Mouse (Mus musculus): ENCODE data around the gene Zfp846. TPM values are rescaled to one million over a fixed set of nuclear protein-coding genes. Genes with fewer than 3 reads are reported as not detected.
"Not testable (repeated sequence)": the region's sequence is repeated elsewhere in the genome, so short reads cannot be mapped to it uniquely, and the experiment has no call there.

The Zfp846 gene
- 9.8 and 10.6 TPM in 2 replicates for polyA plus RNA-seq (2015; fragmentation: Nextera tagmentation; extraction: Ambion mirVana)

DNA sequence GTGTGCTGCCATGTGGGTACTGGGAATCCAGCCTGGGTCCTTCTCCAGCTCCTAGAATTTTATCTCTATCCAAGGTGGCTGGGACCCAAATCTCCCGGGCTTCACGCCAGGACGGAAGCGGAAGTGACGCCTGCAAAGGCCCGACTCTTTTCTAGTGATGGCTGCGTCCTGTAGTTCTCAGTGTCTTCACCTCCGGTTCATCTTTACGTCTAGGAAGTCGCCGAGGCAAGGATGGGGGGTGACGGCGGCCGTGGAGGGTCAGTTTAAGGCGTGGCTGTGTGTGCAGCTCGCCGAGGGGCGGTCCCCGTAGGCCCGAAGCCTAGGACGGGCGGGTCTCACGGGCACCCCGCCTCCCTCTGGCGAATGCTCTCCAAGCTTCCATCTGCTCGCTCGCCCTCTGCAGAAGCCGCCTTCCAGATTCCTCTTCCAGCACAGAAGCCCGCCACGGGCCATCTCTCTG lies at the start of gene Zfp846:
Zfp846 (plus strand) TSS at position 117 of the 460 bp plus-strand sequence.
- peak; percentile 88 for ATAC-seq (ENCODE audit: extremely low read depth, insufficient number of reproducible peaks, low FRiP score, low TSS enrichment)
- under 1% methylated on average over 30 of the region's 30 CpGs for WGBS
- peaks cover 17% of the 10 kb centered on the region for H3K9me3 ChIP-seq
- H3K27me3 ChIP-seq (replicated peaks) = peaks cover 25% of the 10 kb centered on the region
- peaks cover 10% of the 10 kb centered on the region; the same call in 1 of the 2 replicates for H3K4me1 ChIP-seq
- peak within 1 kb of the TSS; percentile 71 for H3K4me2 ChIP-seq
- peak within 1 kb of the TSS; percentile 71 for H3K4me3 ChIP-seq
- peak within 1 kb of the TSS; percentile 86 for H3K9ac ChIP-seq
- H3K27ac ChIP-seq (replicated peaks) = peak within 1 kb of the TSS; percentile 85
- peaks cover 33% of the 10 kb centered on the region for H3K36me3 ChIP-seq

- Histone ChIP-seq H3K27me3 (replicated peaks) (peaks cover 7% of the 10 kb centered on the region), H3K4me1 (no peaks in the 10 kb centered on the region), H3K4me2 (no peak overlapping the region), H3K36me3 (no peaks in the 10 kb centered on the region), H3K9ac (no peak overlapping the region), H3K4me3 (no peak overlapping the region), H3K27ac (replicated peaks) (no peak overlapping the region), H3K9me3 (no peaks in the 10 kb centered on the region)
- WGBS = 61% methylated on average over 8 of the region's 8 CpGs
- no peak for ATAC-seq (ENCODE audit: extremely low read depth, insufficient number of reproducible peaks, low FRiP score, low TSS enrichment)
Observed at GRCm38 (mm10) chr9:20534326-20534926, 46.7 kb upstream of the Zfp846 start.

DNA sequence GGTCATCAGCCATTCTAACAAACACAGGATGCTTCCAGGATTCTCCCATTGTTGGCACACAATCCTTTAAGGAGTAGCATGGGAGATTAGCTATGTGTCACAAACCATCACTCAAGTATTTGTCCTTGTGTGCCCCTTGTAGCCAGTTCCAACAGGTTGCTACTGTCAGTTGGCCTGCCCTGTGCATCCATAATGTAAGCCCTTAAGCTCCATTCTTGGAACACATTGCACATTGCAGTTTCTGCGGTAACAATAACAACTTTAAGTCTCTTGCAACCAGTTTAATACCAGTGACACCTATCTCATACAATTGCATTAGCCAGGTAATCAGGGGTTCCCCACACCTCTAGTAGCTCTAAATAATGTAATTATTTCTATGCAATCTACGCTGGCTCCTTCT lies 44.5 kb upstream of the Zfp846 start:
- H3K36me3 ChIP-seq = no peaks in the 10 kb centered on the region
- no peak overlapping the region for H3K4me3 ChIP-seq
- H3K4me1 ChIP-seq = no peaks in the 10 kb centered on the region
- H3K27me3 ChIP-seq (replicated peaks) = peaks cover 7% of the 10 kb centered on the region
- H3K9ac ChIP-seq = no peak overlapping the region
- H3K4me2 ChIP-seq = no peak overlapping the region
- no peak overlapping the region for H3K27ac ChIP-seq (replicated peaks)
- 81% methylated on average over 2 of the region's 2 CpGs for WGBS
- H3K9me3 ChIP-seq = no peaks in the 10 kb centered on the region
- ATAC-seq (ENCODE audit: extremely low read depth, insufficient number of reproducible peaks, low FRiP score, low TSS enrichment) = no peak

- no peak for ATAC-seq (ENCODE audit: extremely low read depth, insufficient number of reproducible peaks, low FRiP score, low TSS enrichment)
- Histone ChIP-seq H3K4me3 (no peak overlapping the region), H3K36me3 (no peaks in the 10 kb centered on the region), H3K27ac (replicated peaks) (peak overlapping the region; percentile 77; the same call in 1 of the 2 replicates), H3K9ac (no peak overlapping the region), H3K9me3 (no peaks in the 10 kb centered on the region), H3K27me3 (replicated peaks) (peaks cover 8% of the 10 kb centered on the region; the same call in 1 of the 2 replicates), H3K4me1 (no peaks in the 10 kb centered on the region), H3K4me2 (peak overlapping the region; percentile 78)
- WGBS = 32% methylated on average over 6 of the region's 6 CpGs
Observed at GRCm38 (mm10) chr9:20543496-20543895, 37.6 kb upstream of the Zfp846 start.

GRCm38 (mm10) chr9:20544070-20544821 lies 36.8 kb upstream of the Zfp846 start:
- 2% methylated on average over 43 of the region's 43 CpGs for WGBS
- ATAC-seq (ENCODE audit: extremely low read depth, insufficient number of reproducible peaks, low FRiP score, low TSS enrichment) = peak; percentile 89

DNA sequence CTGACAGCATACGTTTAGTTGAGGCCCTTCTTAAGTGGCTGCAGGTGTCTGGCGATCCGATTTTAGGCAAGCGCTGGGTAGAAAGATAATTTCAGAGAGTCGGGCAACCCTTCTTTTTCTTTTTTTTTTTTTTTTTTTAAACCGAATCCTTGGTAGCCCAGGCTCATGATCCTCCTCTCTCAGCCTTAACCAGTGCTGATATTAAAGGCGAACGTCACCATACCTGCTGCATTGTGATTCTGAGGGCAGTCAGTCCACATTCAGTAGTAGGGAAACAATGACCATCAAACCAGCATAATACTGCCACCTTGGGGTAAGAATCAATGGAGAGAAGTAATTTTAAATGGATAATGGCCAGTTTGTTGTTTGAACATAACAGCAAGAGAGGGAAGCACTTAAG lies 35.9 kb upstream of the Zfp846 start:
- Histone ChIP-seq H3K36me3 (no peaks in the 10 kb centered on the region), H3K4me2 (peak overlapping the region; percentile 78), H3K27me3 (replicated peaks) (peaks cover 18% of the 10 kb centered on the region; the same call in 1 of the 2 replicates), H3K4me3 (peak overlapping the region; percentile 56), H3K4me1 (no peaks in the 10 kb centered on the region), H3K27ac (replicated peaks) (peak overlapping the region; percentile 77), H3K9me3 (no peaks in the 10 kb centered on the region), H3K9ac (peak overlapping the region; percentile 78)
- 13% methylated on average over 8 of the region's 8 CpGs for WGBS
- no peak for ATAC-seq (ENCODE audit: extremely low read depth, insufficient number of reproducible peaks, low FRiP score, low TSS enrichment)

More at GRCm38 (mm10) chr9:20544070-20544821, 36.8 kb upstream of the Zfp846 start:
- Histone ChIP-seq H3K4me2 (peak overlapping the region; percentile 78), H3K4me1 (no peaks in the 10 kb centered on the region), H3K9me3 (no peaks in the 10 kb centered on the region), H3K27ac (replicated peaks) (peak overlapping the region; percentile 77), H3K36me3 (no peaks in the 10 kb centered on the region), H3K27me3 (replicated peaks) (peaks cover 13% of the 10 kb centered on the region; the same call in 1 of the 2 replicates), H3K9ac (peak overlapping the region; percentile 78), H3K4me3 (peak overlapping the region; percentile 56)

GRCm38 (mm10) chr9:20551781-20552275 lies 29.3 kb upstream of the Zfp846 start:
- no peak for ATAC-seq (ENCODE audit: extremely low read depth, insufficient number of reproducible peaks, low FRiP score, low TSS enrichment)
- no peak overlapping the region for H3K4me3 ChIP-seq
- H3K4me2 ChIP-seq = no peak overlapping the region
- H3K9ac ChIP-seq = no peak overlapping the region
- peaks cover 13% of the 10 kb centered on the region; the same call in 1 of the 2 replicates for H3K27me3 ChIP-seq (replicated peaks)
- 50% methylated on average over 5 of the region's 5 CpGs for WGBS
- H3K27ac ChIP-seq (replicated peaks) = no peak overlapping the region
- no peaks in the 10 kb centered on the region for H3K4me1 ChIP-seq
- H3K9me3 ChIP-seq = no peaks in the 10 kb centered on the region
- no peaks in the 10 kb centered on the region for H3K36me3 ChIP-seq

- no peak for ATAC-seq (ENCODE audit: extremely low read depth, insufficient number of reproducible peaks, low FRiP score, low TSS enrichment)
- H3K27me3 ChIP-seq (replicated peaks) = peaks cover 13% of the 10 kb centered on the region; the same call in 1 of the 2 replicates
- H3K4me1 ChIP-seq = no peaks in the 10 kb centered on the region
Observed at GRCm38 (mm10) chr9:20552698-20553097, 28.4 kb upstream of the Zfp846 start.

DNA sequence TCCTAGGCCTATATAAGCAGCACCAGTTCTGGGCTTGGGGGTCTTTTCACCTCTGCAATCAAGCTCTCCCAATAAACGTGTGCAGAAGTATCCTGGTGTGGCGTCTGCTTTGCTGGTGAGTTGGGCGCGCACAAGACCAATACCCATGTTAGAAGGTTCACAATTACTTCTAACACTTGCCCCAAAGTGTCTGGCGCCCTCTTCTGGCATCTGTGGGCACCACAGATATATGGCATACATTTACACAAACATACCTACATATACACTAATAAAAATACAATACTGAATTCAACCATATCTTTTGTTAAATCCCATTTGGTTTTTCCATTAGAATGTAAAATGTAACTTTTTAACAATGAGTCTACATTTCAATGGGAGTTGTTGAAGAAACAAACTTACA lies 18.9 kb upstream of the Zfp846 start:
- Histone ChIP-seq H3K27me3 (replicated peaks) (no peaks in the 10 kb centered on the region), H3K36me3 (no peaks in the 10 kb centered on the region), H3K9ac (no peak overlapping the region), H3K9me3 (peaks cover 12% of the 10 kb centered on the region; the same call in 1 of the 2 replicates), H3K4me1 (no peaks in the 10 kb centered on the region), H3K4me3 (no peak overlapping the region), H3K27ac (replicated peaks) (no peak overlapping the region), H3K4me2 (no peak overlapping the region)
- no peak for ATAC-seq (ENCODE audit: extremely low read depth, insufficient number of reproducible peaks, low FRiP score, low TSS enrichment)
- WGBS = 81% methylated on average over 5 of the region's 5 CpGs

More at GRCm38 (mm10) chr9:20552698-20553097, 28.4 kb upstream of the Zfp846 start:
- Histone ChIP-seq H3K4me3 (no peak overlapping the region), H3K4me2 (no peak overlapping the region), H3K9ac (no peak overlapping the region), H3K27ac (replicated peaks) (no peak overlapping the region), H3K36me3 (no peaks in the 10 kb centered on the region), H3K9me3 (no peaks in the 10 kb centered on the region)
- 54% methylated on average over 1 of the region's 1 CpGs for WGBS

DNA sequence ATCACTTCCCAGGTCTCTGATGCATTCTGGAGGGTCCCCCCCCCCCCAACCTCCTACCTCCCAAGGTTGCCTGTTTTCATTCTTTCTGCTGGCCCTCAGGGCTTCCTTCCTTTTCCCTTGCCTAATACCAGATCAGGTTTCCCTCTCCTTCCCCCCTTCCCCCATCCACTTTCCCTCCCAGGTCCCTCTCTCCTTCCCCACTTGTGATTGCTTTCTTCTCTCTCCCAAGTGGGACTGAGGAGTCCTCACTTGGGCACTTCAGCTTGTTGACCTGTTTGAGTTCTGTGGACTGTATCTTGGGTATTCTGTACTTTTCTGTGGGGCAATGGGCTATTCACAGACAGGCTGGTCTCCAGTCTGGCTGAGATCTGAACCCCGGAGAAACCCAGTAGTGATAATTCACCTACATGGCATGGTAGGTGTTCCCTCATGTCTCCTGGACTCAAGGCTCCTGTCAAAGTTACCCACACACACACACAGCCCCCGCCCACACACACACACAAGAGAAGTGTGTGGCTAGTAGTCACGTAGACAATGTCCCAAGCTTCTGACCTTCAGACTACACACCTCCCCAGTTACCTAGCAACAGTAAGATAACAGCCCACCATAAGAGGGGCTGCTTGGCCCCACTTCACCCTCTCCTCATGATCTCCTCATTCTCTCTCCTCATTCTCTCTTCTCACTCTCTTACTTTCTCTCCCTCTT lies 15.6 kb upstream of the Zfp846 start:
- not testable (repeated sequence) for H3K9me3 ChIP-seq; H3K27ac ChIP-seq (replicated peaks); H3K4me3 ChIP-seq; ATAC-seq (ENCODE audit: extremely low read depth, insufficient number of reproducible peaks, low FRiP score, low TSS enrichment); H3K27me3 ChIP-seq (replicated peaks); H3K4me1 ChIP-seq; H3K36me3 ChIP-seq; H3K4me2 ChIP-seq; H3K9ac ChIP-seq
- 47% methylated on average over 3 of the region's 3 CpGs for WGBS

DNA sequence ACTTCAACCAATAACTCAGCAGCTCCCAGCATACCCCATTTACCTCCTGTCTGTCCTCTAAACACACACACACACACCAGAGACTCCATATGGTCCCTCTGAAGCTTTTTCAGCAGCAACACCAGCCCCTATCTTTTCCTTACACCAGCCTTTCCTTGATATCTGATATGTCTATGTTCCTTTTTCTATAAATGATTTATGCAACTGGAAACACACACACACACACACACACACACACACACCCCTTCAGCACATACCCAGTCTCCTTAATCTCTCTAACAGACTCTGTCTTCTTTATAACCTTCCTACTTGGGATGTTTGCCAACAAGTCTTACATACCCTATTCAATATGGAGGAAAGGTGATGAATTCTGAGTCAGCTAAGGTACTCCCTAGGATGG lies 10.0 kb upstream of the Zfp846 start:
- Histone ChIP-seq H3K27me3 (replicated peaks) (peaks cover 25% of the 10 kb centered on the region; the same call in 1 of the 2 replicates), H3K36me3 (no peaks in the 10 kb centered on the region), H3K9ac (no peak overlapping the region), H3K4me1 (no peaks in the 10 kb centered on the region), H3K4me2 (no peak overlapping the region), H3K4me3 (no peak overlapping the region), H3K27ac (replicated peaks) (no peak overlapping the region), H3K9me3 (0 out of 2 replicates have a peak, but pooled peaks cover 5% of the 10 kb centered on the region)
- no peak for ATAC-seq (ENCODE audit: extremely low read depth, insufficient number of reproducible peaks, low FRiP score, low TSS enrichment)

Measured in heart, embryonic 13.5 days (tissue).